Mouse (Mus musculus): ENCODE measurements around the gene Pear1. TPM values are rescaled to one million over a fixed set of nuclear protein-coding genes. Genes with fewer than 3 reads are reported as not detected.
A peak's percentile ranks its signal among the peaks of the same experiment; 100 is the strongest.

Gene Pear1
- polyA plus RNA-seq, 1 experiment from 2014 or later, result 6.9 TPM

DNA sequence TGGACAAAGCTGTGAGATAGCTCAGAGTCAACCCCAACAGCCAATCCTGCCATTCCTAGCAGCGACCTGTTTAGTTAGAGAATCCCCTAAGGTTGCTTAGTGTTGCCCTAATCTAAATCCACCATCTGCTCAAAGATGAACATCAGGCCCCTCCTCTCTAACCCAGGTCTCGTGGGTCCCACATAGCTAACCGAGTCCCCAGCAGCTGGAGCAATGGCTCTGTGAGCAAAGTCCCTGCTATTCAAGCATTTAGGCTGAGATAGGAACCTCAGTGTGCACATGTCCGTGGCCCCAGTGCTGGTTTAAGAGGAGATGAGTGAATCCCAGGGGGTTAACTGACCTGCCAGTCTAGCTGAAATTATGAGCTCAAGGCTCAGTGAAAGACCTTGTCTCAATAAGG lies 22.1 kb upstream of the Pear1 start:
- 70% methylated on average over 4 of the region's 4 CpGs for WGBS
- ATAC-seq, result no peak
- no peak overlapping the region for H3K4me3 ChIP-seq (replicated peaks; ENCODE audit: low read length)
- no peaks in the 10 kb centered on the region for H3K36me3 ChIP-seq (ENCODE audit: control insufficient read depth, insufficient read depth)
- no peak overlapping the region for H3K4me2 ChIP-seq (ENCODE audit: low read length)
- no peaks in the 10 kb centered on the region for H3K4me1 ChIP-seq (replicated peaks; ENCODE audit: control insufficient read depth, insufficient read depth, low read length)
- H3K9ac ChIP-seq (replicated peaks; ENCODE audit: low read depth, low read length), result no peak overlapping the region
- no peaks in the 10 kb centered on the region for H3K9me3 ChIP-seq (ENCODE audit: control insufficient read depth, low read length)
- no peaks in the 10 kb centered on the region for H3K27me3 ChIP-seq (replicated peaks; ENCODE audit: control insufficient read depth, insufficient read depth, low read length)
- no peak overlapping the region for H3K27ac ChIP-seq (ENCODE audit: low read length)

DNA sequence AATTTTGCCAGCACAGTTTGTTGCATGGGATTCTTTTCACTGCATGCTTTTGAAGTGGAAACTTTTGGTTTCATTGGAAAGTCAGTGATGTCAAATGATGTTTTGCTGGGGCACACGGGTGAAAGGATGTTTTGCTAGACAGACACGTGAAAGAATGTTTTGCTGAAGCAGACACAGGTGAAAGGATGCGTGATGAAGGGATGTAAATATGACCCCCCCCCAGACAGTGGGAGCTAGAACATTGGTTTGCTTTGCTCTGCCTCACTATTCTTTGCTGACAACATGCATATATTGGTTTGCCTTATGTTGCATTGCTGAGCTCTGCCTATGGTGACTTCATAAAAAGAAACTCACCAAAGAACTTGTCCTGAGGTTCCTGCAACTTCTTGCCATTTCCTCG lies 20.9 kb upstream of the Pear1 start:
- Histone ChIP-seq H3K4me2 (ENCODE audit: low read length) (no peak overlapping the region), H3K27me3 (replicated peaks; ENCODE audit: control insufficient read depth, insufficient read depth, low read length) (no peaks in the 10 kb centered on the region), H3K36me3 (ENCODE audit: control insufficient read depth, insufficient read depth) (no peaks in the 10 kb centered on the region), H3K9ac (replicated peaks; ENCODE audit: low read depth, low read length) (no peak overlapping the region), H3K4me3 (replicated peaks; ENCODE audit: low read length) (no peak overlapping the region), H3K9me3 (ENCODE audit: control insufficient read depth, low read length) (no peaks in the 10 kb centered on the region), H3K4me1 (replicated peaks; ENCODE audit: control insufficient read depth, insufficient read depth, low read length) (no peaks in the 10 kb centered on the region), H3K27ac (ENCODE audit: low read length) (no peak overlapping the region)
- ATAC-seq, result no peak
- WGBS, result 90% methylated on average over 4 of the region's 4 CpGs

DNA sequence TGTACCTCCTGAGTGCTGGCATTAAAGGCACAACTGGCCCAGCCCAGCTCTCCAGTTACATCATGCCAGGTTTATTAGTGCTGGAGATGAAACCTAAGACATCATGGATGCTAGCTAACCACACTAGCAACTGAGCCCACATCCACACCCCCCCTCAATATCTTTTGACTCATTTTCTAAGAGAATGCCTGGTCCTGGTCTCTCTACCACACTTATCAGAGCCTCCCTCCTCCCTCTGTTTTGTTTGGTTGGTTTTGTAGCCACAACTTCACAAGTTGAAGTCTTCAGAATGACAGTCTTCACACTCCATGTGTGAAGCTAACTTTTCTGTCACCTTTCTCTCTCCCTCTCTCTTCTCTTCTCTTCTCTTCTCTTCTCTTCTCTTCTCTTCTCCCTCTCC lies 16.8 kb upstream of the Pear1 start:
- Histone ChIP-seq H3K4me1 (replicated peaks; ENCODE audit: control insufficient read depth, insufficient read depth, low read length) (no peaks in the 10 kb centered on the region), H3K27ac (ENCODE audit: low read length) (no peak overlapping the region), H3K9ac (replicated peaks; ENCODE audit: low read depth, low read length) (no peak overlapping the region), H3K36me3 (ENCODE audit: control insufficient read depth, insufficient read depth) (no peaks in the 10 kb centered on the region), H3K9me3 (ENCODE audit: control insufficient read depth, low read length) (no peaks in the 10 kb centered on the region), H3K4me2 (ENCODE audit: low read length) (no peak overlapping the region), H3K4me3 (replicated peaks; ENCODE audit: low read length) (no peak overlapping the region), H3K27me3 (replicated peaks; ENCODE audit: control insufficient read depth, insufficient read depth, low read length) (no peaks in the 10 kb centered on the region)
- no peak for ATAC-seq

DNA sequence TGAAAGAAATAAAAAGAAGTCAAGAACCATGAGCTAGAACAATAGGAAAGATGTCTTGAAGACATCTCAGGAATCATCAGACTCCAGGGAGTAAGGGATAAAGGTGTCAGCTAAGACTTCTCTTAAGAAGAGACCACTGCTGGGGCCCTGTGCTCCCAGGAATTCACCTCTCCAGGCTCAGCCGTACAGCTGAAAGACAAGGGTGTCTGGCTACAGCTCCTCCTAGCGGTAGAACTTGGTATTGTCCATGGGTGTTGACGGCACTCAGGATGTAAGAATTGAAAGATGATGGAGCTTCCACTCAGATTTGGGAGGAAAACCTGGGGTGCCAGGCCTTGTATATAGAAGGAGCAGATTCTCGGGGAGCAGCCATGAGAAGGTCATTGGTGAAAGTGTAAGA lies 14.5 kb upstream of the Pear1 start:
- 2% methylated on average over 4 of the region's 4 CpGs for WGBS
- H3K36me3 ChIP-seq (ENCODE audit: control insufficient read depth, insufficient read depth), result no peaks in the 10 kb centered on the region
- H3K4me1 ChIP-seq (replicated peaks; ENCODE audit: control insufficient read depth, insufficient read depth, low read length), result no peaks in the 10 kb centered on the region
- ATAC-seq, result no peak
- no peak overlapping the region for H3K4me2 ChIP-seq (ENCODE audit: low read length)
- H3K4me3 ChIP-seq (replicated peaks; ENCODE audit: low read length), result no peak overlapping the region
- no peaks in the 10 kb centered on the region for H3K9me3 ChIP-seq (ENCODE audit: control insufficient read depth, low read length)
- no peaks in the 10 kb centered on the region for H3K27me3 ChIP-seq (replicated peaks; ENCODE audit: control insufficient read depth, insufficient read depth, low read length)
- H3K9ac ChIP-seq (replicated peaks; ENCODE audit: low read depth, low read length), result no peak overlapping the region
- H3K27ac ChIP-seq (ENCODE audit: low read length), result no peak overlapping the region

DNA sequence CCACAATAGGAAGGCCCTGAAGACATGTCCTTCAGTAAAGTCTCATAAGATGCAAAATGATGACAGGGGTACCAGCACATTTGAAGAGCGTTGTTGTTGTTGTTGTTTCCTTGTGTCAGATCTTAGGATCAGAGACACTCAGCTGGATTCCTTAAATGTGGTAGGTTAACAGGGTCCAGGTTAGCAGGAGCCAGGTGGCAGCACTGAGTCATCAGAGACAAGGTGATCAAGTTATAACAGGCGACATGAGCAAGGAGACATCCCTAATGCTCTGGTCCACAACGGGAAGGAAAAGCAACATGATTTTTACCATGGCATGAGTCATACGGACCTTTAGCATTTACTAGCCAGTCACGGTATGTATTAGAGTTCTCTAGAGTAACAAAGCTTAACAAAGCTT lies 9.4 kb upstream of the Pear1 start:
- 68% methylated on average over 5 of the region's 5 CpGs for WGBS
- no peaks in the 10 kb centered on the region for H3K36me3 ChIP-seq (ENCODE audit: control insufficient read depth, insufficient read depth)

DNA sequence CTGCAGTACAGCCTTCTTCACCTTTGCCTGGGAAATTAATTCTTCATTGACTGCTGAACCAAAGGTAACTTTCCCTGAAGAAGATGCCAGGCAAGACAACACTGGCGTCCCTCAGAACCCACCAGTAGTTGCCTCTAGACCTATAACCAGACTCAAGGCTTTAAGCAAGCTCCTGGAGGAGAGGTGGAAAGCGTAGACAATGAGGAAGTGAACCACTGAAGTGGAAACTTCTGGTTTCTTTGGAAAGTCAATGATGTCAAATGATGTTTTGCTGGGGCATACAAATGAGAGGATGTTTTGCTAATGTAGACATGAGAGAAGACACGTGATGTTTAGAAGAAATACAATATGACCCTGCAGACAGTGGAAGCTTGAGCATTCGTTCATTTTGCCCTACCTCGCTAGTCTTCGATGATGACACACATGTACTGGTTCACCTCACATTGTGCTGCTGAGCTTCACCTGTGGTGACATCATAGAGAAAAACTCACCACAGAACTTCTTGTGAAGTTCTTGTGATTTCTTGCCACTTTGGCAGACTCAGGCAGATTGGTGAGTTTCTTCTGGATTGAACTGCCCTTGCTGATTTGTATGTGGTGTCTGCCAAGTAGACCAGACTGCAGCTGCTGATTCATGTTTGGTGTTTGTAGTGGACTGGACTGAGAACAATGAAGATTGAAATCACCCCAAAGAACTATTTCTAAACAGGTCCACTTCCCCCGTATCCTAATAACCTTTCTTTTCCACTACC lies 8.2 kb upstream of the Pear1 start:
- Histone ChIP-seq H3K4me1 (replicated peaks; ENCODE audit: control insufficient read depth, insufficient read depth, low read length) (no peaks in the 10 kb centered on the region), H3K36me3 (ENCODE audit: control insufficient read depth, insufficient read depth) (no peaks in the 10 kb centered on the region), H3K4me3 (replicated peaks; ENCODE audit: low read length) (no peak overlapping the region), H3K9ac (replicated peaks; ENCODE audit: low read depth, low read length) (no peak overlapping the region), H3K4me2 (ENCODE audit: low read length) (no peak overlapping the region), H3K27me3 (replicated peaks; ENCODE audit: control insufficient read depth, insufficient read depth, low read length) (no peaks in the 10 kb centered on the region), H3K27ac (ENCODE audit: low read length) (no peak overlapping the region), H3K9me3 (ENCODE audit: control insufficient read depth, low read length) (no peaks in the 10 kb centered on the region)
- 85% methylated on average over 7 of the region's 7 CpGs for WGBS
- ATAC-seq, result no peak

More for the DNA sequence above, 9.4 kb upstream of the Pear1 start:
- H3K27me3 ChIP-seq (replicated peaks; ENCODE audit: control insufficient read depth, insufficient read depth, low read length), result no peaks in the 10 kb centered on the region
- H3K4me1 ChIP-seq (replicated peaks; ENCODE audit: control insufficient read depth, insufficient read depth, low read length), result no peaks in the 10 kb centered on the region
- no peak overlapping the region for H3K4me2 ChIP-seq (ENCODE audit: low read length)
- no peak overlapping the region for H3K27ac ChIP-seq (ENCODE audit: low read length)
- no peaks in the 10 kb centered on the region for H3K9me3 ChIP-seq (ENCODE audit: control insufficient read depth, low read length)
- no peak for ATAC-seq
- no peak overlapping the region for H3K9ac ChIP-seq (replicated peaks; ENCODE audit: low read depth, low read length)
- no peak overlapping the region for H3K4me3 ChIP-seq (replicated peaks; ENCODE audit: low read length)

DNA sequence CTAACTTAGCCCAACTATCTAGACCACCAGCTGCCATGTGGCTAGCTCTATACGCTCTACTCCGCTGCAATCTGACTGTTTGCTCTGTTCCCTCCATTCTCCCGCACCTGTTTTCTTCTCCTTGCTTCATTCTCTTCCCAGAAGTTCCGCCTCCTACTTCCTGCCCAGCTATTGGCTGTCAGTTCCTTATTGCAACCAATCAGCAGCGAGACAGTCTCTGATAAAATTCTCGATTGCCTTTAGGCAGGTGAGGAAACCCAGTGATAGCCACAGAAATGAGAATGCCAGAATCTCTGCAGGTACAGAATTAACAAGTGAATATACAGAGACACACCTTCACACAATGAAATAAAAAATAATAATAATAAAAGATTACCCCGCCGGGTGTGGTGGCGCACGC lies 4.9 kb upstream of the Pear1 start:
- H3K4me1 ChIP-seq (replicated peaks; ENCODE audit: control insufficient read depth, insufficient read depth, low read length), result no peaks in the 10 kb centered on the region
- H3K9ac ChIP-seq (replicated peaks; ENCODE audit: low read depth, low read length), result no peak overlapping the region
- no peaks in the 10 kb centered on the region for H3K27me3 ChIP-seq (replicated peaks; ENCODE audit: control insufficient read depth, insufficient read depth, low read length)
- no peaks in the 10 kb centered on the region for H3K36me3 ChIP-seq (ENCODE audit: control insufficient read depth, insufficient read depth)
- 51% methylated on average over 10 of the region's 10 CpGs for WGBS
- ATAC-seq, result no peak
- H3K4me3 ChIP-seq (replicated peaks; ENCODE audit: low read length), result no peak overlapping the region
- no peak overlapping the region for H3K4me2 ChIP-seq (ENCODE audit: low read length)
- no peaks in the 10 kb centered on the region for H3K9me3 ChIP-seq (ENCODE audit: control insufficient read depth, low read length)
- no peak overlapping the region for H3K27ac ChIP-seq (ENCODE audit: low read length)

DNA sequence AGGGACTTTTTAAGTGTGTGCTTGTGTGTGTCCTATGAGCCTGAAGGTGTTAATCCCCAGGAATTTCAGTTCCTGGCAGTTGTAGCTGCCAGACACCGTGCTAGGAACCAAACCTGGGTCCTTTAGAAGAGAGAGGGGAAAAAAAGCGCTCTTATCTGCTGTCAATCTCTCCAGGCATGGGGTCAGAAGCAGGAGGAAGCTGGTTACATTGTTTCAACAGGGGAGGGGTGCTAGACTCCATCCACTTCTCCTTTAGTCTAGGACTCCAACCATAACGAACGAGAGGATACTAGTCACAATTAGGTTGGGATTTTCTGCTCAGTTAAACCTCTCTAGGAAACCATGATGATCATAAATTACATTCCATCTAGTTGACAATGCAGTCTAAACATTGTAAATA lies 4.3 kb upstream of the Pear1 start:
- Histone ChIP-seq H3K9ac (replicated peaks; ENCODE audit: low read depth, low read length) (no peak overlapping the region), H3K4me3 (replicated peaks; ENCODE audit: low read length) (no peak overlapping the region), H3K9me3 (ENCODE audit: control insufficient read depth, low read length) (no peaks in the 10 kb centered on the region), H3K36me3 (ENCODE audit: control insufficient read depth, insufficient read depth) (no peaks in the 10 kb centered on the region), H3K27ac (ENCODE audit: low read length) (no peak overlapping the region), H3K4me2 (ENCODE audit: low read length) (no peak overlapping the region), H3K4me1 (replicated peaks; ENCODE audit: control insufficient read depth, insufficient read depth, low read length) (no peaks in the 10 kb centered on the region), H3K27me3 (replicated peaks; ENCODE audit: control insufficient read depth, insufficient read depth, low read length) (no peaks in the 10 kb centered on the region)
- 54% methylated on average over 4 of the region's 4 CpGs for WGBS
- ATAC-seq, result no peak

DNA sequence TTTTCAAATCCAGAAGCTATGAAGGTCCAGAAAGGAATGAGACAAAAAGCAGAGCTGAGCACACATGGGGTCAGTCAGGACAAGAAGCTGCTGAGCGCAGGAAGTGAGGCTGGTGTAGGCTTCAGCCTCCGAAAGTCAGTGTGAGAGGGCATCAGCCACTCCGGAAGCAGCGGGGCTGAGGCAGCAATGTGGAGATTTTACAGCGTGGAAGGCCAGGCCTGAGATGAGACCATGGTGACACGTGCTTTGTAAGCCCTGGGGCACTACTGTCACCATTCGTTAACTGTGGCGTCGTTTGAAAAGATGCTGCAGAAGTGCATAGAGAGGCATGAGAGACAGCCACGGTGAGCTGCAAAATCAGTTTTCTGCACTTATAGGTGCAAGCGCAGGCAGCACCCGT lies 5.9 kb downstream of the Pear1 start:
- no peak overlapping the region for H3K4me3 ChIP-seq (replicated peaks; ENCODE audit: low read length)
- no peak overlapping the region for H3K27ac ChIP-seq (ENCODE audit: low read length)
- no peaks in the 10 kb centered on the region for H3K4me1 ChIP-seq (replicated peaks; ENCODE audit: control insufficient read depth, insufficient read depth, low read length)
- H3K9ac ChIP-seq (replicated peaks; ENCODE audit: low read depth, low read length), result no peak overlapping the region
- no peak for ATAC-seq
- no peaks in the 10 kb centered on the region for H3K9me3 ChIP-seq (ENCODE audit: control insufficient read depth, low read length)
- H3K27me3 ChIP-seq (replicated peaks; ENCODE audit: control insufficient read depth, insufficient read depth, low read length), result no peaks in the 10 kb centered on the region
- no peaks in the 10 kb centered on the region for H3K36me3 ChIP-seq (ENCODE audit: control insufficient read depth, insufficient read depth)
- H3K4me2 ChIP-seq (ENCODE audit: low read length), result no peak overlapping the region
- WGBS, result 66% methylated on average over 12 of the region's 12 CpGs

DNA sequence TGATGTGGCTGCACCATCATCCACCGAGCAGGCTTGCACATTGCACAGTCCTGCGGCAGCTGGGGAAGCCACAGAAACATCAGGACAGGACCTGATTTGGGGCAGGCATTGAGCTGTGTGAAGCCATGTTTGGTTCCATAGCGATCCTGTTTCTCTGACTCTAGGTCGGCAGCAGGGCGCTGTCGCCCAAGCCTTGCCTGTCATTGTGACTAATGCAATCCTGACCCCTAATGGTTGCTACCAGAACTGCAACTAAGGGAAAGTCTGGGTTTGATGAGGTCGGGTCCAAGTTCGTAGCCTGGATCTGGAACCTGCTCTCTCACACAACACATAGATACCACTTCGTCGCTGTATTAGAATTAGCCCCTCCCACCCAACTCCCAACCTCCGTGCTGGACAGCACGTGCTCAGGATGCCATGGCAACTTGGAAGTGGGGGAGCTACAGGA lies 7.4 kb downstream of the Pear1 start:
- H3K9ac ChIP-seq (replicated peaks; ENCODE audit: low read depth, low read length), result no peak overlapping the region
- no peak overlapping the region for H3K27ac ChIP-seq (ENCODE audit: low read length)
- peak; percentile 74 for ATAC-seq
- no peaks in the 10 kb centered on the region for H3K9me3 ChIP-seq (ENCODE audit: control insufficient read depth, low read length)
- H3K4me3 ChIP-seq (replicated peaks; ENCODE audit: low read length), result no peak overlapping the region
- H3K4me1 ChIP-seq (replicated peaks; ENCODE audit: control insufficient read depth, insufficient read depth, low read length), result no peaks in the 10 kb centered on the region
- H3K4me2 ChIP-seq (ENCODE audit: low read length), result peak overlapping the region; percentile 19; the same call in 1 of the 2 replicates
- 6% methylated on average over 12 of the region's 12 CpGs for WGBS
- H3K27me3 ChIP-seq (replicated peaks; ENCODE audit: control insufficient read depth, insufficient read depth, low read length), result no peaks in the 10 kb centered on the region; the same call in 1 of the 2 replicates
- H3K36me3 ChIP-seq (ENCODE audit: control insufficient read depth, insufficient read depth), result no peaks in the 10 kb centered on the region

Measured in forebrain, embryonic 16.5 days (tissue).